Mouse (Mus musculus) heart, embryonic 14.5 days (tissue): ENCODE measurements at regions not wholly inside any gene's neighbourhood (a gene's known extent, or its start where the extent isn't known, plus 50 kb on each side); places are given as distances from the start of the nearest gene placed in this dataset.

Experiments
- ATAC-seq: fragments of 200-750 bp; cut with Nextera tagmentation; 2 replicates; pipeline ENCODE4 v1.8.0; 2017; ENCODE audit warnings: low read depth, moderate TSS enrichment; ENCODE audit not compliant: insufficient number of reproducible peaks, insufficient read depth, low FRiP score
- H3K27ac ChIP-seq, 2 experiments: fragments of 200-500 bp in 1 of 2; fragments of 300-500 bp in 1 of 2; sonication (generic) in 1 of 2; replicated peaks in 1 of 2; 2 replicates each; pipeline ENCODE4 v1.5.1; 2012 to 2014; ENCODE audit warnings: low read depth in 2 of 2, low read length in 2 of 2, control low read depth in 1 of 2, mild to moderate bottlenecking in 1 of 2, mixed read lengths in 1 of 2; ENCODE audit not compliant: control insufficient read depth in 1 of 2, insufficient read depth in 1 of 2
- H3K27me3 ChIP-seq: fragments of 300-500 bp; sonication (generic); 2 replicates; pipeline ENCODE4 v1.6.1; 2014; ENCODE audit warnings: mild to moderate bottlenecking, low read length, control low read depth; ENCODE audit not compliant: control insufficient read depth, insufficient read depth
- H3K36me3 ChIP-seq: fragments of 300-500 bp; sonication (generic); 2 replicates; pipeline ENCODE4 v1.6.1; 2014; ENCODE audit warnings: mild to moderate bottlenecking, control low read depth, low read length, mixed read lengths; ENCODE audit not compliant: control insufficient read depth, insufficient read depth
- H3K4me1 ChIP-seq, 2 experiments: fragments of 200-500 bp in 1 of 2; fragments of 300-500 bp in 1 of 2; sonication (generic) in 1 of 2; 2 replicates each; pipeline ENCODE4 v1.6.1; 2012 to 2014; ENCODE audit warnings: low read length in 2 of 2, control low read depth in 1 of 2, mixed read lengths in 1 of 2; ENCODE audit not compliant: control insufficient read depth in 2 of 2, insufficient read depth in 2 of 2
- H3K4me2 ChIP-seq: fragments of 300-500 bp; sonication (generic); 2 replicates; pipeline ENCODE4 v1.6.1; 2014; ENCODE audit warnings: mild to moderate bottlenecking, low read length
- H3K4me3 ChIP-seq, 2 experiments: fragments of 200-500 bp in 1 of 2; fragments of 300-500 bp in 1 of 2; sonication (generic) in 1 of 2; 2 replicates each; pipeline ENCODE4 v1.5.1; 2012 to 2014; ENCODE audit warnings: low read length in 2 of 2, mild to moderate bottlenecking in 2 of 2, control low read depth in 1 of 2, low read depth in 1 of 2, moderate library complexity in 1 of 2; ENCODE audit not compliant: control insufficient read depth in 1 of 2, insufficient read depth in 1 of 2
- H3K9ac ChIP-seq: fragments of 300-500 bp; sonication (generic); 2 replicates; pipeline ENCODE4 v1.6.1; 2014; ENCODE audit warnings: mild to moderate bottlenecking, low read length
- H3K9me3 ChIP-seq: fragments of 300-500 bp; sonication (generic); 2 replicates; pipeline ENCODE4 v1.6.1; 2016; ENCODE audit warnings: low read length, control low read depth; ENCODE audit not compliant: control insufficient read depth
- WGBS: fragments of 180-500 bp; shearing (Covaris S2); extraction: QIAGEN DNeasy Blood & Tissue Kit; methylation state at CpG from one replicate; pipeline ENCODE4 v1.1.7; 2014; 5-methylcytosine and 5-hydroxymethylcytosine counted together

DNA sequence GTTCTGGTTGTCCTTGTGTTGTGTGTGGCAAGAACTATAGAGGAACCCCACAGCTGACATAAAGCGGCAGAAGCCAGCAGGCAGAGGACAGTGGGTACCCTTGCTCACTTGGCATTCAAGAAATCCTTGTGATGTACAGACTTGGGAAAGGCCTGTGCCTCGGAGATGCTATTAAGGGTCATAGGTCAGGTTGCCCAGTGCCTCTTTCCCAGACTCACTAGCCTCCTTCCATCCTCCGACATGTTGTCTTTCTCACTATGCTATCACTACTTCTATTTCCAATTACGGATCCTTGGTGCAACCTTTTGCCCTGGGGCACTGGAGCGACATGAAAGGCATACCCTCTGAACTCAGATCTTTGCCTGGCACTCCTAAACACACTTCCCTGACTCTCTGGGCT, 235.6 kb downstream of the Csl start:
- Histone ChIP-seq H3K36me3 (no peaks in the 10 kb centered on the region), H3K4me1 (peaks cover 9 to 13% of the 10 kb centered on the region in 2 experiments), H3K9me3 (no peaks in the 10 kb centered on the region), H3K27me3 (no peaks in the 10 kb centered on the region), H3K4me3 (no peak overlapping the region), H3K4me2 (no peak overlapping the region), H3K27ac (0 out of 4 replicates have a peak overlapping the region, but pooled peaks have one; percentile 8 to 12), H3K9ac (no peak overlapping the region)
- ATAC-seq, result no peak
- WGBS, result 58% methylated on average over 5 of the region's 5 CpGs

DNA sequence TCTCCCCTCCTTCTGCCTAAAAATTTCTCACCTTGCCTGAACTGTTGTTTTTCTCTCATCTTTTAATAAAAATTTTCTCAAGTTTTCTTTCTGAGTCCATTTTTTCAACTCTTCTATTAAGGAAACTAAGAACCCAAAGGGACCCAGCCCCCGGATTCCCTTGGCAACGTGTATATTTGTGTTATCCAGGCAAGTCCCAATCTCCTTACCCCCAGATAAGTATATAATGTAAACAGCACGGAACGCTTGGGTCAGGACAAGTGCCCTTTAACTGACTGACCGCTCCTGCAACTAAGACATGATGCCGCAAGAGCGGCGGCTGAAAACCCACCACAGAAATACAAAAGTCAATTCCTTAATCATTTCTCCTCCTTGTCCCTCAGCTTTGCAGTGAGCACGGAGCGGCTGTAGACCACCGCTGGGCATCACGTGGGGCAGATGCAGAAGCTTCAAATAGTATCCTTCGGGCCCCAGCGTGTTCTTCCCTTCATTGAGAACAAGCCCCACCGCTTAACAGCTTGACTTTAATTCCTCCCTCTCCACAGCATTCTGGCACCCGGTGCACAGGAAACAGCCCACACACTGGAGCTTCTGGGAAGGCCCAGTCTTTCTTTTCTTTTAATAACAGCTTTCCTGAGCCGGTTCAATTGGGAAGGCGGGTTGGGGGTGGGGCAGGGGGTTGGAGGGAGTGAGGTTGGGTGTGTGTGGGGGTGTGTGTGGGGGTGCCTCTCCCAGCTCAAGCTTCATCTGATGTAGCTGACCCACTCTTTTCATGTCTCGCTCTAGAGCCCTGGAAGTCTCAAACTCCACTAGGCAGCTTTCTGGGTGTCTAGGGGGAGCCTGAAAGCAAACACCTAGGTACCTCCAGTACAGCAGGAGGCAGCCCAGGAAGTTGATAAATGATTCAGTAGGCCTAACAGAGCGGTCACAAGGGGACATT, 234.9 kb downstream of the Csl start:
- peak overlapping the region; percentile 60 for H3K4me2 ChIP-seq
- H3K4me3 ChIP-seq, result peak overlapping the region in 1 of 2 experiments; percentile 13; a peak in 2 of 4 replicates
- H3K9me3 ChIP-seq, result no peaks in the 10 kb centered on the region
- ATAC-seq, result no peak
- no peaks in the 10 kb centered on the region for H3K27me3 ChIP-seq
- H3K9ac ChIP-seq, result peak overlapping the region; percentile 28; the same call in 1 of the 2 replicates
- peak overlapping the region; percentile 6 to 71; a peak in 3 of 4 replicates for H3K27ac ChIP-seq
- H3K4me1 ChIP-seq, result peaks cover 9 to 19% of the 10 kb centered on the region in 2 experiments
- WGBS, result 23% methylated on average over 20 of the region's 20 CpGs
- H3K36me3 ChIP-seq, result no peaks in the 10 kb centered on the region

DNA sequence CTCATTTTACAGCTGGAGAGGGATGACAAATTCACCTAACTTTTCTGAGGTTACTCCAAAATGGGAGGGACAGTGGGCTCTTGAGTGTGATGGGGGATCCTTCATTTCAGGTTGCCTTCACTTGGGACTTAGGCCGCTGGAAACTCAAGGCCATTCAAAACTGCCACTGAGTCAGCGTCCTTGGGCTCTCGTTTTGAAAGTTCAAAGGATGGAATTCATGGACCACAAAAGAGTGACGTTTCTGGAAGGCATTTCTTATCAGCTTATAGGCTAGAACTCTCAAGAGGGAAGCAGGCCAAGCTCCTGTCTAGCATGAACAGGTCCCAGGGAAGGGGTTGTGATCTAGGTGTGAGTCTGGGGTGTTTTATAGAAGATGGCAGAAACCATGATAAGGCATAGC, 233.3 kb downstream of the Csl start:
- Histone ChIP-seq H3K9me3 (no peaks in the 10 kb centered on the region), H3K4me1 (peaks cover 6 to 24% of the 10 kb centered on the region in 2 experiments), H3K9ac (no peak overlapping the region), H3K36me3 (no peaks in the 10 kb centered on the region), H3K27ac (no peak overlapping the region), H3K4me3 (no peak overlapping the region), H3K4me2 (no peak overlapping the region), H3K27me3 (no peaks in the 10 kb centered on the region)
- WGBS, result 57% methylated on average over 4 of the region's 4 CpGs
- no peak for ATAC-seq

DNA sequence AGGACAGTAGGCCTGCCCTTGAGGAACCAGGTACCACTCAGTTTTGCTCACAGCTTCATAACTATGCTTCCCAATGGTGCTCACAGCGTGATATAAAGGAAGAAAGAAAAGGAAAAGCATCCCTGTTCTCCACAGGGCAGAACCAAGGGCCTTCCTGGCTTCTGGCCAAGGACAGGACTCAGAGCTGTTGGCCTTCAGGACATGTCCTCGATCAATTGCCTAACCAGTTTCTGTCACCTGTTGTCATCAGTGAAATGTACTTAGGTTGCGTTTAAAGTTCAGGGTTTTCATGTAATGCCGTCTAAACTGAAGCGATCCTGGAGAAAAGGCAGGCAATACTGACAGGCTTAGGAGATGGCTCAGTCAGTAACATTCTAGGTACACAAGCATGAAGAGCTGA, 232.9 kb downstream of the Csl start:
- Histone ChIP-seq H3K36me3 (no peaks in the 10 kb centered on the region), H3K27ac (no peak overlapping the region), H3K4me2 (no peak overlapping the region), H3K4me1 (peaks cover 6 to 24% of the 10 kb centered on the region in 2 experiments), H3K4me3 (no peak overlapping the region), H3K9me3 (no peaks in the 10 kb centered on the region), H3K27me3 (no peaks in the 10 kb centered on the region), H3K9ac (no peak overlapping the region)
- WGBS, result 81% methylated on average over 5 of the region's 5 CpGs
- ATAC-seq, result no peak

DNA sequence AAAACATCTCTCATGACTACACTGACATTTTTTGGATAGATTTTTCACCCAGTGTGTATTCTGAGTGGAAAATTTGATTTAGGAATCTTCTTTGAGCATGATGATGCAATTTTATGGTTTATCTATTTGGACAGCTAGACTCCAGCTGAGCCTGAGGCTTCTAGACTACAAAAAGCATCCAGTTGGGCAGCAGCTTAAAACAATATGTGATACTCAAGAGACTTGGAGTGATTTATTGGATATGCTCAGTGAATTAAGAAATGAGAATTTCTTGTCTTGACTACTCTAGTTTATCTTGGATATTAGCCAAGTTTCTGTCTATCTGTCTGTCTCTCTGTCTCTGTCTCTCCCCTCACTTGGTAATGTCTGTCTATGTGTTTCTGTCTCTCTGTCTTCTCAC, 228.4 kb downstream of the Csl start:
- ATAC-seq, result no peak
- no peak overlapping the region for H3K27ac ChIP-seq
- peaks cover 0 to 11% of the 10 kb centered on the region in 2 experiments; a peak in 3 of 4 replicates for H3K4me1 ChIP-seq
- H3K36me3 ChIP-seq, result no peaks in the 10 kb centered on the region
- no peaks in the 10 kb centered on the region for H3K27me3 ChIP-seq
- no peak overlapping the region for H3K4me2 ChIP-seq
- no peaks in the 10 kb centered on the region for H3K9me3 ChIP-seq
- no peak overlapping the region for H3K4me3 ChIP-seq
- H3K9ac ChIP-seq, result no peak overlapping the region

DNA sequence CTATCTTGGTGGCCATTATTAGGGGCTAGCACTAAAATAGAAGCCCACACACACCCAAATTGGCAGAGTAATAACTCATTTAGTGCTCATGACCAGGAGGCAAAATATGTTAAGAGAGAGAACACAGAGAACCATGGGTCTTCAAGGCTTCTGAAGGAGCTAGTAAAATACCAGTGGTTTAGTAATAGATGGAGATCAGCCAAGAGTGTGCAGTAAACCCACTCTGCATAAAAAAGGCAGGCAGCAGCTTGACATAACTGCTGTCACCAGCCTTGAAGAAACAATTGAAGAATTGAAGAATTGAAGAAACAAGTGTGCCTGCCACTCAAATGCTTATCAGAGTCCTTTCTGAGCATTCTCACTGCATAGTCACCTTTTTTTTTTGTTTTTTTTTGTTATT, 227.9 kb downstream of the Csl start:
- Histone ChIP-seq H3K27ac (no peak overlapping the region), H3K9me3 (no peaks in the 10 kb centered on the region), H3K4me2 (no peak overlapping the region), H3K9ac (no peak overlapping the region), H3K4me3 (no peak overlapping the region), H3K27me3 (no peaks in the 10 kb centered on the region), H3K4me1 (peaks cover 0 to 11% of the 10 kb centered on the region in 2 experiments; a peak in 3 of 4 replicates), H3K36me3 (no peaks in the 10 kb centered on the region)
- ATAC-seq, result no peak

DNA sequence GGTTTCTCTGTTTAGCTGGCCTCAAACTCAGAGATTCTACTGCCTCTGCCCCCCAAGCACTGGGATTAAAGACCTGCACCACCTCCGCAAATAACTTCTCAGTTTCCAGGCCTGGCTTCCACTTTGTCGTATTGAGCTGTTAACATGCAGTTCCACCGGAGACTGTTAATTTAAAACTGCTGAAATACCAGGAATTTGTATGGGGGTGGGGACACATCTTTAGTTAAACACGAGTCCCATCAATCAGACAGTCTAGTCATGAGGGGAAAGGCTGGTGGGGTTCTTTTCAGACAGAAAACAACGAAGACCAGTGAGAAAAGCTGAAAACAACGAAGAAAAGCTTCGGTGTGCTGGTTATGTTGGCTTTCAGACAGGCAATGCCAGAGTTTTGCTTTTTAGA, 227.5 kb downstream of the Csl start:
- Histone ChIP-seq H3K4me1 (peaks cover 0 to 11% of the 10 kb centered on the region in 2 experiments; a peak in 3 of 4 replicates), H3K9me3 (no peaks in the 10 kb centered on the region), H3K36me3 (no peaks in the 10 kb centered on the region), H3K4me3 (no peak overlapping the region), H3K27me3 (no peaks in the 10 kb centered on the region), H3K27ac (no peak overlapping the region), H3K9ac (no peak overlapping the region), H3K4me2 (no peak overlapping the region)
- WGBS, result 63% methylated on average over 7 of the region's 7 CpGs
- no peak for ATAC-seq
